Mouse (Mus musculus) spleen, adult 2 months (tissue): Measurements from ENCODE around the gene Eif4enif1.
"Not testable (repeated sequence)": the region's sequence is repeated elsewhere in the genome, so short reads cannot be mapped to it uniquely, and the experiment has no call there.

ENCODE experiments used
- CTCF ChIP-seq: fragments of 200-500 bp; IDR thresholded peaks from 2 replicates; pipeline ENCODE4 v1.5.1; 2011; ENCODE audit warnings: mild to moderate bottlenecking, inconsistent platforms; ENCODE audit not compliant: insufficient read depth, insufficient read length, insufficient replicate concordance; ENCODE audit errors: extremely low read depth
- POLR2A ChIP-seq: fragments of 200-500 bp; IDR thresholded peaks from 2 replicates; pipeline ENCODE4 v1.6.1; 2011; ENCODE audit warnings: low read depth, low read length, inconsistent platforms

- TF ChIP-seq CTCF, POLR2A: not testable (repeated sequence)
These were observed 1.6 kb upstream of the Eif4enif1 start for GRCm38 (mm10) chr11:3200636-3201035.
